Comparison of ENCODE assay signal across 8 mouse cellular contexts in the genomic region with DNA sequence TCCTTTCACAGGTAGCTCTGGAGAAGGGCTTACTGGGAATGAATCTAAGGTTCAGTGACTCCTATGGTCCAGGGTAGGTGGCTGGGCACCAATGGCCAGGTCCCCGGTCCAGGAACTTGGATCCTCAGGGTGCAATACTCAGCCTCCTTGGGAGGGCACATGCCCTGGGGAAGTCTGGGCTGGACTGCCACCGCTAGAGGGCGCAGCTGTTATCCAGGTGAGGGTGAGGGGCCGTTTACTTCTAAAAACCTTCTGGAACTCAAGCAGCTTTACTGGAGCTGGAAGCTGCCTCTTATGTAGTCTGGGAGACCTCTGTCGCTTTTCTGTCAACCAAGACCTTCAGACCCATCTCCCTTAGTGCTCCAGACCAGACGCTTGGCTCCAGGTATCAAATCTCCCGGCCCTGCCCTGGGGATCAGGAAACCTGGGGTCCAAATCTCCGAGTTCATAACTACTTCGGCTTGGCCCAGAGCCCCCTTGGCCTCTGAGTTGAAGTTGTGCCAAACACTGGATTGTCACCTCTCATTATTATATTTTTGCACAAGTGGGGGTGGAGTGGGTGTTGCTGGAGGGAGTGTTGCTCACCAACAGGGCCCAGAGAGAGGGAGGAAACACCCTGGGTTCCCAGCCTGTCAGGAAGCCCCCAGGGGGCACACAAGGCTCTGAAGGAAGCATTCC. TPM values are rescaled to one million over a fixed set of nuclear protein-coding genes. Genes with fewer than 3 reads are reported as not detected.
DNase-seq lines count a peak whose midpoint lies in the region; ATAC-seq and TF ChIP-seq lines count a peak whose summit lies in the region.

No protein-coding gene starts in this region.

- H3K27ac ChIP-seq in liver, embryonic 14.5 days = no peak overlapping the region
- H3K27ac ChIP-seq in neural tube, embryonic 15.5 days (replicated peaks) = 0 out of 2 replicates have a peak overlapping the region, but pooled peaks have one; percentile 14

- H3K79me2 ChIP-seq in C2C12 (ENCODE audit: control insufficient read depth, insufficient read depth) = peaks cover 7% of the 10 kb centered on the region

- peaks cover 1% of the 10 kb centered on the region for H3K79me3 ChIP-seq in C2C12 (ENCODE audit: low read depth)

- H3K9me3 ChIP-seq in liver, embryonic 14.5 days (ENCODE audit: control insufficient read depth, low read length) = no peaks in the 10 kb centered on the region
- H3K9me3 ChIP-seq in neural tube, embryonic 15.5 days (replicated peaks) = no peaks in the 10 kb centered on the region

- 22% methylated on average over 9 of the region's 9 CpGs for WGBS in liver, embryonic 14.5 days (ENCODE audit: insufficient replicate concordance)
- 23% methylated on average over 9 of the region's 9 CpGs for WGBS in neural tube, embryonic 15.5 days

- H3K4me3 ChIP-seq in C2C12 (ENCODE audit: insufficient read depth, poor library complexity, severe bottlenecking) = no peak overlapping the region
- H3K4me3 ChIP-seq in liver, embryonic 14.5 days (ENCODE audit: insufficient read depth in 1 of 2, low read depth in 2 of 2, low read length in 2 of 2) = no peak overlapping the region
- no peak overlapping the region for H3K4me3 ChIP-seq in neural tube, embryonic 15.5 days (replicated peaks)

- no peak for ATAC-seq in liver, embryonic 14.5 days (ENCODE audit: insufficient read depth)
- ATAC-seq in neural tube, embryonic 15.5 days (ENCODE audit: low FRiP score) = no peak

- peaks cover 0 to 3% of the 10 kb centered on the region in 2 experiments; a peak in 1 of 4 replicates for H3K4me1 ChIP-seq in liver, embryonic 14.5 days (replicated peaks; ENCODE audit: control insufficient read depth in 2 of 2, insufficient read depth in 2 of 2, low read length in 1 of 2)
- H3K4me1 ChIP-seq in neural tube, embryonic 15.5 days = peaks cover 46% of the 10 kb centered on the region

- no peaks in the 10 kb centered on the region for H3K36me3 ChIP-seq in C2C12 (ENCODE audit: control insufficient read depth, insufficient read depth)
- H3K36me3 ChIP-seq in liver, embryonic 14.5 days (replicated peaks; ENCODE audit: control insufficient read depth, insufficient read depth, low read depth) = no peaks in the 10 kb centered on the region
- no peaks in the 10 kb centered on the region for H3K36me3 ChIP-seq in neural tube, embryonic 15.5 days

- TF ChIP-seq EP300 in liver, embryonic 14.5 days (IDR thresholded peaks at IDR 0.05; ENCODE audit: low read depth) = no peak

- no peak overlapping the region for H3K4me2 ChIP-seq in liver, embryonic 14.5 days (ENCODE audit: low read depth)
- H3K4me2 ChIP-seq in neural tube, embryonic 15.5 days = no peak overlapping the region

- H3ac ChIP-seq in C2C12 (ENCODE audit: control insufficient read depth, insufficient read length, low read depth) = no peak overlapping the region

- no peak overlapping the region for H3K9ac ChIP-seq in liver, embryonic 14.5 days (replicated peaks)
- no peak overlapping the region for H3K9ac ChIP-seq in neural tube, embryonic 15.5 days (replicated peaks)

- H3K27me3 ChIP-seq in C2C12 (ENCODE audit: control insufficient read depth, insufficient read depth, insufficient read length) = no peaks in the 10 kb centered on the region
- H3K27me3 ChIP-seq in liver, embryonic 14.5 days (ENCODE audit: control insufficient read depth, insufficient read depth, low read length) = peaks cover 15% of the 10 kb centered on the region
- H3K27me3 ChIP-seq in neural tube, embryonic 15.5 days (replicated peaks) = no peaks in the 10 kb centered on the region

- DNase-seq in adrenal gland, postnatal 14 days = peak; percentile 92
- DNase-seq in embryo, embryonic 9.5 days (ENCODE audit: extremely low spot score) = peak; percentile 82
- peak; percentile 97 for DNase-seq in heart, adult 11 months
- DNase-seq in kidney, adult 11 months = peak; percentile 67
- DNase-seq in liver, embryonic 14.5 days (ENCODE audit: low read depth in 3 of 3, low spot score in 3 of 3) = peak; percentile 41 to 58 (median 47)
- peak; percentile 82 for DNase-seq in thymus, postnatal 0 days (ENCODE audit: low spot score)

- peak; percentile 86 for TF ChIP-seq CTCF in C2C12 (IDR thresholded peaks at IDR 0.05; ENCODE audit: control insufficient read depth, insufficient read depth, insufficient read length)
- TF ChIP-seq CTCF in liver, embryonic 14.5 days (IDR thresholded peaks at IDR 0.05; ENCODE audit: low read depth) = peak; percentile 96

TF ChIP-seq in C2C12, 6 proteins besides CTCF, POLR2A, EP300 and RAD21:
- TF ChIP-seq FOSL1 (IDR thresholded peaks at IDR 0.05; ENCODE audit: insufficient read depth, low read length, poor library complexity, severe bottlenecking) (no peak), MYOD1 (IDR thresholded peaks at IDR 0.05; ENCODE audit: control insufficient read depth, insufficient read length, low read depth) (no peak), MAX (IDR thresholded peaks at IDR 0.05) (no peak), USF1 (IDR thresholded peaks at IDR 0.05; ENCODE audit: low read depth) (no peak), CEBPB (IDR thresholded peaks at IDR 0.05; ENCODE audit: low read depth) (no peak), MYOG (IDR thresholded peaks at IDR 0.05; ENCODE audit: control insufficient read depth, extremely low read depth, insufficient read length) (no peak)
TF ChIP-seq in C2C12: peak in this region for 0.

RNA-seq across cellular contexts. Expression of a gene that starts 2.9 kb away (rescaled TPM):
- polyA plus RNA-seq in C2C12 (2012; fragmentation: generic; extraction: Trizol) = 21.0 TPM
- 3.4 and 4.1 TPM in 2 replicates for total RNA-seq in adrenal gland, postnatal 14 days (2021)
- polyA plus RNA-seq in liver, embryonic 14.5 days (2012; rRNA removed) = 1.7 and 2.0 TPM in 2 replicates
- polyA plus RNA-seq in liver, embryonic 14.5 days (2014; fragmentation: Nextera tagmentation; extraction: Ambion mirVana) = 0.36 and 0.58 TPM in 2 replicates
- 14.8 and 15.3 TPM in 2 replicates for polyA plus RNA-seq in neural tube, embryonic 15.5 days (2015; fragmentation: Nextera tagmentation; extraction: Ambion mirVana)
- polyA plus RNA-seq in thymus, postnatal 0 days (2015; fragmentation: Nextera tagmentation; extraction: Ambion mirVana) = 7.3 and 8.1 TPM in 2 replicates

RNA-seq across cellular contexts. Expression of a gene that starts 23.2 kb away (rescaled TPM):
- 16.8 TPM for polyA plus RNA-seq in C2C12 (2012; fragmentation: generic; extraction: Trizol)
- 27.9 and 30.6 TPM in 2 replicates for total RNA-seq in adrenal gland, postnatal 14 days (2021)
- 16.1 and 18.0 TPM in 2 replicates for polyA plus RNA-seq in liver, embryonic 14.5 days (2012; rRNA removed)
- 23.1 and 24.9 TPM in 2 replicates for polyA plus RNA-seq in liver, embryonic 14.5 days (2014; fragmentation: Nextera tagmentation; extraction: Ambion mirVana)
- 59.6 and 61.3 TPM in 2 replicates for polyA plus RNA-seq in neural tube, embryonic 15.5 days (2015; fragmentation: Nextera tagmentation; extraction: Ambion mirVana)
- polyA plus RNA-seq in thymus, postnatal 0 days (2015; fragmentation: Nextera tagmentation; extraction: Ambion mirVana) = 63.9 TPM in 2 replicates

RNA-seq across cellular contexts. Expression of a gene that starts 46.8 kb away (rescaled TPM):
- polyA plus RNA-seq in C2C12 (2012; fragmentation: generic; extraction: Trizol) = 960 TPM
- total RNA-seq in adrenal gland, postnatal 14 days (2021) = 1,334 and 1,491 TPM in 2 replicates
- 282 and 547 TPM in 2 replicates for polyA plus RNA-seq in liver, embryonic 14.5 days (2012; rRNA removed)
- polyA plus RNA-seq in liver, embryonic 14.5 days (2014; fragmentation: Nextera tagmentation; extraction: Ambion mirVana) = 803 and 809 TPM in 2 replicates
- 1,209 and 1,254 TPM in 2 replicates for polyA plus RNA-seq in neural tube, embryonic 15.5 days (2015; fragmentation: Nextera tagmentation; extraction: Ambion mirVana)
- 1,177 and 1,274 TPM in 2 replicates for polyA plus RNA-seq in thymus, postnatal 0 days (2015; fragmentation: Nextera tagmentation; extraction: Ambion mirVana)

RNA-seq across cellular contexts. Expression of a gene that starts 58.1 kb away (rescaled TPM):
- 121 TPM for polyA plus RNA-seq in C2C12 (2012; fragmentation: generic; extraction: Trizol)
- total RNA-seq in adrenal gland, postnatal 14 days (2021) = 103 and 124 TPM in 2 replicates
- polyA plus RNA-seq in liver, embryonic 14.5 days (2012; rRNA removed) = 31.5 and 34.7 TPM in 2 replicates
- 50.5 and 52.4 TPM in 2 replicates for polyA plus RNA-seq in liver, embryonic 14.5 days (2014; fragmentation: Nextera tagmentation; extraction: Ambion mirVana)
- polyA plus RNA-seq in neural tube, embryonic 15.5 days (2015; fragmentation: Nextera tagmentation; extraction: Ambion mirVana) = 226 and 235 TPM in 2 replicates
- 166 TPM in 2 replicates for polyA plus RNA-seq in thymus, postnatal 0 days (2015; fragmentation: Nextera tagmentation; extraction: Ambion mirVana)

Comparison
In these comparisons a context has a peak if more than half of its experiments do, and no peak if none do; other contexts are left out.
1. DNase-seq: peak in every context shown above with its lines; median percentile 97 in heart, adult 11 months; 92 in adrenal gland, postnatal 14 days; 82 in embryo, embryonic 9.5 days; 82 in thymus, postnatal 0 days; 67 in kidney, adult 11 months; 47 in liver, embryonic 14.5 days.